Mouse (Mus musculus): ENCODE results near the gene Rdh16. TPM values are rescaled to one million over a fixed set of nuclear protein-coding genes. Genes with fewer than 3 reads are reported as not detected.
"Not testable (repeated sequence)": the region's sequence is repeated elsewhere in the genome, so short reads cannot be mapped to it uniquely, and the experiment has no call there.

The Rdh16 gene
- polyA plus RNA-seq, 1 experiment from 2014 or later = not detected

DNA sequence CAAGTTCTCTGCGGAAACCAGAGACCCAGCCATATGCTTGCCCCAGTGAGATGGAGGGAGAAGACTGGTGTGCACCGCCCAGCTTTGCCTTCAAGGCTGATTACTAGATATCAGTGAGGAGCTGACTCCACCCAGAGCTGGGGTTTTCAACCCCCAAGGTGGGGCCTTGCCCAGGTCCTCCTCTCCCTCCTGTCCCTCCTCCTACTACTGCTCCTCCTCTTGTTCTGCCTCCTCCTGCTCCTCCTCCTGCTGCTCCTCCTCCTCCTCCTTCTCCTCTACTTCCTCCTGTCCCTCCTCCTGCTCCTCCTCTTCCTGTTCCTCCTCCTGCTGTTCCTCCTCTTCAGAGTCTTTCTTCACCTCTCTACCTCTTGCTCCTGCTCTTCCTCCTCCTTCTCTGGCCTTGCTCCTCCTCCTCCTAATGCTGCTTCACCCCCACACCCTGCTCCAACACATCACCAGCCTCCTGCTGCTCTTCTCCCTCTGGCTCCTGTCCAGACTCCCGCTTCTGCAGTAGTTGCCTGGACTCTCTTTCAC, 78.3 kb downstream of the Rdh16 start:
- Histone ChIP-seq H3K4me3 (ENCODE audit: low read depth, low read length) (no peak overlapping the region), H3K36me3 (ENCODE audit: control insufficient read depth, insufficient read depth, low read length) (no peaks in the 10 kb centered on the region), H3K27ac (ENCODE audit: low read depth, low read length) (no peak overlapping the region), H3K4me2 (ENCODE audit: low read depth, low read length) (no peak overlapping the region), H3K9ac (replicated peaks; ENCODE audit: low read depth, low read length) (no peak overlapping the region), H3K4me1 (ENCODE audit: control insufficient read depth, insufficient read depth, low read length) (no peaks in the 10 kb centered on the region), H3K27me3 (ENCODE audit: control insufficient read depth, insufficient read depth, low read length) (no peaks in the 10 kb centered on the region), H3K9me3 (ENCODE audit: control insufficient read depth, low read length) (no peaks in the 10 kb centered on the region)
- 87% methylated on average over 3 of the region's 3 CpGs for WGBS
- ATAC-seq (ENCODE audit: low read depth) = no peak

DNA sequence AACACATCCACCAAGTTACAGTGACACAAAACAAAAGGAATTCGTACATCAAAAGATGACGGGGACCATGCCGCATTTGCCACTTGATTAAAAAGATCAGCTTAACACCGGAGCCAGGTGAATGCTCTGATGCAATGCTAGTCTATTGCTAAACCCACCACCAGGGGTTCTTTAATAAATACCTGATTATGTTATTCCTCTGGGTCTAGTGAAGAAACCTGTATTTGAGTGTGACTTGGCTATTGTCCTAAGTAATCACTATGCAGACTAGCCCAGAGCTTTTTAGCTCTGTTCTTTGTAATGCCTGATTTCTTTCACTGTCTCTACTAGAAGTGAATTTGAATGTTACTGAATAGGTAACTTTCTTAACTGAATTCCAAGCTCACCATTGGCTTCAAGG, 80.1 kb downstream of the Rdh16 start:
- Histone ChIP-seq H3K27ac (ENCODE audit: low read depth, low read length) (no peak overlapping the region), H3K9ac (replicated peaks; ENCODE audit: low read depth, low read length) (no peak overlapping the region), H3K9me3 (ENCODE audit: control insufficient read depth, low read length) (no peaks in the 10 kb centered on the region), H3K27me3 (ENCODE audit: control insufficient read depth, insufficient read depth, low read length) (no peaks in the 10 kb centered on the region), H3K4me1 (ENCODE audit: control insufficient read depth, insufficient read depth, low read length) (no peaks in the 10 kb centered on the region), H3K4me3 (ENCODE audit: low read depth, low read length) (no peak overlapping the region), H3K36me3 (ENCODE audit: control insufficient read depth, insufficient read depth, low read length) (no peaks in the 10 kb centered on the region), H3K4me2 (ENCODE audit: low read depth, low read length) (no peak overlapping the region)
- WGBS = 91% methylated on average over 4 of the region's 4 CpGs
- ATAC-seq (ENCODE audit: low read depth) = no peak

DNA sequence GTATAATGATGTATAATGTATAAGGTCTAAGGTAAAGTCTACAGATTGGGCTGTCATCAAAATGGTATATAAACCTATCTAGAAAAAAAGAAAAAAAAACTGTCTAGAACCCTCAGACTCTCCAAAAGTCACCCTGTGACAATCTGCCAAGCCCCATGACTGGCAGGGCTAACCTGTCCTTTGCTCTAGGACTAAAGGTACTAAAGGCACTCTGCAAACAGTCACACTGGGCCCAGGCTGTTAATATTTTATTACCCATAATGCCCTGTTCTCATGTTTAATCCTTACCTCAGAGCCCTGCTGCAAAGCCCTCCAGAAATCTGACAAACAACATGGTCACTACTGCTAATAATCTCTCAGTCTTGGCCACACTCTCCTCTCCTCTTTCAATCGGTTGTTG, 85.6 kb downstream of the Rdh16 start:
- Histone ChIP-seq H3K9ac (replicated peaks; ENCODE audit: low read depth, low read length) (no peak overlapping the region), H3K4me3 (ENCODE audit: low read depth, low read length) (no peak overlapping the region), H3K4me2 (ENCODE audit: low read depth, low read length) (no peak overlapping the region), H3K27ac (ENCODE audit: low read depth, low read length) (no peak overlapping the region), H3K36me3 (ENCODE audit: control insufficient read depth, insufficient read depth, low read length) (no peaks in the 10 kb centered on the region), H3K27me3 (ENCODE audit: control insufficient read depth, insufficient read depth, low read length) (no peaks in the 10 kb centered on the region), H3K9me3 (ENCODE audit: control insufficient read depth, low read length) (no peaks in the 10 kb centered on the region), H3K4me1 (ENCODE audit: control insufficient read depth, insufficient read depth, low read length) (no peaks in the 10 kb centered on the region)
- ATAC-seq (ENCODE audit: low read depth) = no peak
- 60% methylated on average over 1 of the region's 1 CpGs for WGBS

DNA sequence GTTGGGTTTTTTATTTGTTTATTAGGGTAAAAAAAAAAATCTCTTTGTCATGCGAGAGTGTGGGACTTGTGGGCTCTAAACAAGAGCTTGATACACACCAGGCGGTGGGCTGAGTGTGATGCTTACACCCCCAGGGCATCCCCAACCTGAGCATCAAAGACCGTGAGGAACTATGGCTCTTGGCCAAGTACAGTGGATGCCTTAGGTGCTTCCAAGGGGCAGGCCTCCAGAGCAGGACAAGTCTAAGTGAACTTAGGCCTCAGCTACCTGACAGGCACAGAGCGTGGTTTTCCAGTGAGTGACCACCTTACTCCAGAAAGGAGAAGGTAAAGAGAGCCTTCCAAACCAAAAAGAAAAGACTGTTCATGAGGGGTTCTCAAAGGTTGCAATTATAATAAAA, 86.0 kb downstream of the Rdh16 start:
- no peak for ATAC-seq (ENCODE audit: low read depth)
- Histone ChIP-seq H3K4me1 (ENCODE audit: control insufficient read depth, insufficient read depth, low read length) (no peaks in the 10 kb centered on the region), H3K27ac (ENCODE audit: low read depth, low read length) (no peak overlapping the region), H3K9me3 (ENCODE audit: control insufficient read depth, low read length) (no peaks in the 10 kb centered on the region), H3K36me3 (ENCODE audit: control insufficient read depth, insufficient read depth, low read length) (no peaks in the 10 kb centered on the region), H3K4me2 (ENCODE audit: low read depth, low read length) (no peak overlapping the region), H3K4me3 (ENCODE audit: low read depth, low read length) (no peak overlapping the region), H3K9ac (replicated peaks; ENCODE audit: low read depth, low read length) (no peak overlapping the region), H3K27me3 (ENCODE audit: control insufficient read depth, insufficient read depth, low read length) (no peaks in the 10 kb centered on the region)
- 81% methylated on average over 4 of the region's 4 CpGs for WGBS

DNA sequence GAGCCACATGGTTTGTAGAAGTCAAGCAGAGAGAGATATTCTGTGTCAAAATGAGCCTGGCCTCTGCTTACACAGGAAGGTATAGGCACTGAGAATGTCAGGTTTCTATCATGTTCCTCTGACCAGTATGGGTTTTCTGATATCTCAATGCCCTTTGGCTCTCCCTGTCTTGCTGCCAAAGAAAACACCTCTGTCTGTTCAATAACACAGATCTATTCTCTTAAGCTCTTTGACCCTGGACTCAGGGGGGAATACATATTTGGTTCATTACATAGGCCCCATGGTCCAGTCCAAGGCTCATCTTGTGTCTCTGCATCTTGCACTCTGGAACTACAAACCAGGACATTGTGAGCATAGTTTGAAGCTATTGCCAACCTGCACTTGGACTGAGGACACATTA, 87.7 kb downstream of the Rdh16 start, which contains the start of gene Rdh7:
Gene Rdh7 (minus strand): TSS at position 213 of the 400 bp plus-strand sequence.
- Histone ChIP-seq H3K9ac (replicated peaks; ENCODE audit: low read depth, low read length) (no peak within 1 kb of the TSS), H3K4me2 (ENCODE audit: low read depth, low read length) (no peak within 1 kb of the TSS), H3K27me3 (ENCODE audit: control insufficient read depth, insufficient read depth, low read length) (no peaks in the 10 kb centered on the region), H3K4me3 (ENCODE audit: low read depth, low read length) (no peak within 1 kb of the TSS), H3K36me3 (ENCODE audit: control insufficient read depth, insufficient read depth, low read length) (no peaks in the 10 kb centered on the region), H3K9me3 (ENCODE audit: control insufficient read depth, low read length) (no peaks in the 10 kb centered on the region), H3K27ac (ENCODE audit: low read depth, low read length) (no peak within 1 kb of the TSS), H3K4me1 (ENCODE audit: control insufficient read depth, insufficient read depth, low read length) (no peaks in the 10 kb centered on the region)
- ATAC-seq (ENCODE audit: low read depth) = no peak

DNA sequence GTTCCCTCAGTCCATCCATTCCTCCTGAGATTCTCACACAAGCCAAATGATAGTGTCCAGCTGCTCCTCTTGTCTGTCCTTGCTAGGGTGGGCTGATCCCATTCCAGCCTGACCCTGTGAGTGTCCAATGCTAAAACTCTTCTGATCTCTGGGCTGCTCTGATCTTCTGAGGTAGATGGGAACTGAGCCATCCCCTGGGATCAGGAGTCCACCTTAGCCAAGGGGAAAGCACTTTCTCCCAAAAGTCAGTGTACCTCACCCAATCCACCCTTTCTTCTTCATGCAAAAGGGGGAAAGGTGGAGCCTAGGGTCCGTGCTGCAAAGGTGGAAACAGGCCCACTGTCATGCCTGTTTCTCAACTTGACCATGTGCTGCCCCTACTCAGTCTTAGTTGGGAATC, 90.5 kb downstream of the Rdh16 start:
- H3K27me3 ChIP-seq (ENCODE audit: control insufficient read depth, insufficient read depth, low read length) = no peaks in the 10 kb centered on the region
- no peak for ATAC-seq (ENCODE audit: low read depth)
- no peak overlapping the region for H3K4me3 ChIP-seq (ENCODE audit: low read depth, low read length)
- no peaks in the 10 kb centered on the region for H3K4me1 ChIP-seq (ENCODE audit: control insufficient read depth, insufficient read depth, low read length)
- no peaks in the 10 kb centered on the region for H3K9me3 ChIP-seq (ENCODE audit: control insufficient read depth, low read length)
- H3K9ac ChIP-seq (replicated peaks; ENCODE audit: low read depth, low read length) = no peak overlapping the region
- H3K36me3 ChIP-seq (ENCODE audit: control insufficient read depth, insufficient read depth, low read length) = no peaks in the 10 kb centered on the region
- no peak overlapping the region for H3K27ac ChIP-seq (ENCODE audit: low read depth, low read length)
- WGBS = 88% methylated on average over 1 of the region's 1 CpGs
- no peak overlapping the region for H3K4me2 ChIP-seq (ENCODE audit: low read depth, low read length)

DNA sequence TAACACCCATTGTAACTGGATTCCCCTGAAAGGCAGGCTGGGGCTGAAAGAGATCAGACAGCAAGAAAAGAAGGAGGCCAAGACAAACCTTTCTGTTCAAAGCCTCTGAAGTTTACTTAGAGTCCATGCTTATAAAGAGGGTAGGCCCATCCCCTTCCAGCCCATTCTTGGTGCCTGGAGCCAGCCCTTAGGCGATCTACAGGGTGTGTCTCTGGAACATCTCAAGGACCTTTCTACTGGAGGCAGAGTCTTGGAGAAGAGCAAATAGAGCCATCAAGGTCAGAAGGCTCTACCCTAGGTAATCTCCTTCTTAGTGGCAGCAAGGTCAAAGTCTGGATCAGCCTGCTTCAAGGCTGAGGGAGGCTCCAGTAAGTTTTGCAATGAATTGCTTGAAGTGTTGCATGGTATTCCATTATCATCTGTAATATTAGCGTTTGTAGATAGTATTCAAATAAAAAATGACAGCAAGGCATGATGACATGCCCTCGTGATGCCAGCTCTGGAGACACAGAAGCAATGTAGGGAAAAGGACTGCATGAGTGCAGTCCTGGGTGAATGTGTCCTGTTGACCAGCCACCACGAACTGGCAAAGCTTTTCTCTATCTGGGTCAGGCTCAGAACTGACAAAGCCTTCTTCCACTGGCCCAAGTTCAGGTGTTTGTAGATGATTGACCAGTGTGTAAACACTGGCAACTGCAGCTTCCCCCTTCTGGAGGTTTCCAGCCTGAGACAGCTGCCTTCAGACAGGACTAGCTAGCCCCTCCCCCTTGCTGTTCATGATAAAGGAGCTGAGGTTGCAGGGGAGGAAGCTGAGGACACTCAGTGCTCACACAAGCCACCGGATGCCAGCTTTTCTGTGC, 92.4 kb downstream of the Rdh16 start:
- H3K9me3 ChIP-seq (ENCODE audit: control insufficient read depth, low read length); H3K27ac ChIP-seq (ENCODE audit: low read depth, low read length); H3K36me3 ChIP-seq (ENCODE audit: control insufficient read depth, insufficient read depth, low read length); H3K27me3 ChIP-seq (ENCODE audit: control insufficient read depth, insufficient read depth, low read length); H3K4me1 ChIP-seq (ENCODE audit: control insufficient read depth, insufficient read depth, low read length); H3K9ac ChIP-seq (replicated peaks; ENCODE audit: low read depth, low read length); H3K4me2 ChIP-seq (ENCODE audit: low read depth, low read length); H3K4me3 ChIP-seq (ENCODE audit: low read depth, low read length); ATAC-seq (ENCODE audit: low read depth): not testable (repeated sequence)
- WGBS = 68% methylated on average over 5 of the region's 5 CpGs

Other genes starting within 250 kb of the Rdh16 start
- gene Lrp1, start 180.0 kb upstream of the Rdh16 start, polyA plus RNA-seq (2014; fragmentation: Nextera tagmentation; extraction: Ambion mirVana) = 110 and 125 TPM in 2 replicates
- gene Stat6, start 158.2 kb upstream of the Rdh16 start, polyA plus RNA-seq (2014; fragmentation: Nextera tagmentation; extraction: Ambion mirVana) = 1.8 and 5.3 TPM in 2 replicates
- 3.0 and 3.4 TPM in 2 replicates for gene Nemp1, start 134.3 kb upstream of the Rdh16 start, polyA plus RNA-seq (2014; fragmentation: Nextera tagmentation; extraction: Ambion mirVana)
- gene Nab2, start 132.6 kb upstream of the Rdh16 start, polyA plus RNA-seq (2014; fragmentation: Nextera tagmentation; extraction: Ambion mirVana) = 0.79 and 2.2 TPM in 2 replicates
- 0.28 and 1.1 TPM in 2 replicates for gene Myo1a, start 96.0 kb upstream of the Rdh16 start, polyA plus RNA-seq (2014; fragmentation: Nextera tagmentation; extraction: Ambion mirVana)
- gene Tac2, start 76.7 kb upstream of the Rdh16 start, polyA plus RNA-seq (2014; fragmentation: Nextera tagmentation; extraction: Ambion mirVana) = 0.32 TPM in 1 of 2 replicates, not detected in the other
- 4.8 TPM in 2 replicates for gene Zbtb39, start 61.6 kb upstream of the Rdh16 start, polyA plus RNA-seq (2014; fragmentation: Nextera tagmentation; extraction: Ambion mirVana)
- gene Gpr182, start 49.4 kb upstream of the Rdh16 start, polyA plus RNA-seq (2014; fragmentation: Nextera tagmentation; extraction: Ambion mirVana) = 0.13 and 0.33 TPM in 2 replicates
- not detected in 2 replicates for gene Rdh1, start 41.4 kb upstream of the Rdh16 start, polyA plus RNA-seq (2014; fragmentation: Nextera tagmentation; extraction: Ambion mirVana)
- gene Rdh16f1, start 41.4 kb upstream of the Rdh16 start, polyA plus RNA-seq (2014; fragmentation: Nextera tagmentation; extraction: Ambion mirVana) = 0.25 TPM in 1 of 2 replicates, not detected in the other
- 0.22 TPM in 1 of 2 replicates, not detected in the other for gene Rdh9, start 24.8 kb upstream of the Rdh16 start, polyA plus RNA-seq (2014; fragmentation: Nextera tagmentation; extraction: Ambion mirVana)
- not detected in 2 replicates for gene Rdh19, start 48.8 kb downstream of the Rdh16 start, polyA plus RNA-seq (2014; fragmentation: Nextera tagmentation; extraction: Ambion mirVana)
- gene Rdh16f2, start 65.3 kb downstream of the Rdh16 start, polyA plus RNA-seq (2014; fragmentation: Nextera tagmentation; extraction: Ambion mirVana) = not detected in 2 replicates
- not detected in 2 replicates for gene Rdh7, start 87.7 kb downstream of the Rdh16 start, polyA plus RNA-seq (2014; fragmentation: Nextera tagmentation; extraction: Ambion mirVana)
- gene Sdr9c7, start 97.4 kb downstream of the Rdh16 start, polyA plus RNA-seq (2014; fragmentation: Nextera tagmentation; extraction: Ambion mirVana) = not detected in 2 replicates
- gene Hsd17b6, start 206.5 kb downstream of the Rdh16 start, polyA plus RNA-seq (2014; fragmentation: Nextera tagmentation; extraction: Ambion mirVana) = not detected in 2 replicates
- 32.5 and 38.7 TPM in 2 replicates for gene Prim1, start 214.0 kb downstream of the Rdh16 start, polyA plus RNA-seq (2014; fragmentation: Nextera tagmentation; extraction: Ambion mirVana)
- 537 and 552 TPM in 2 replicates for gene Naca, start 234.4 kb downstream of the Rdh16 start, polyA plus RNA-seq (2014; fragmentation: Nextera tagmentation; extraction: Ambion mirVana)

Data from neural tube, embryonic 14.5 days (tissue).